26 mouse cellular contexts compared by ENCODE assay signal in the genomic region with DNA sequence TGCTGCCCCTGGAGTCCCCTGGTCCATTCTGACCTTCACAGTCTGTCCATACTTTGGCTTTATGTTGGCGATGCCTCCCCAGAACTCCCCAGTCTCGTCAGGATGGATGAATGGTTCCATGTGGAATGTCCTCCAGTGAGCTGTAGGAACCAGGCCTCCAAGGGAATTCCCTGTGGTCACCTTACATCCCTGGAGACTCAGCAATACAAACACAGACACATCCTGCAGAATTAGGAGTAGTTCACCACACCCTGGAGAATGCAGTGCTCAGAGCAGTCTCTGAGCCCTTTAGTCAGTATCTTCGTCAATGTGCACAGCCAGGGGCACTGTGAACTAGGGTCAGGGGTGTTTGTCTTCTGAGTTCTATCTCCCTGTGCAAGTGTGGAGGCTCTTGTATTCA. TPM values are rescaled to one million over a fixed set of nuclear protein-coding genes. Genes with fewer than 3 reads are reported as not detected.
DNase-seq lines count a peak whose midpoint lies in the region; ATAC-seq and TF ChIP-seq lines count a peak whose summit lies in the region.
"Had no signal": no experiment of that assay in that cellular context is flagged by ENCODE, and none has a peak within 500 bp of the region (broad histone marks: within the 10 kb centered on the region; RNA-seq: fewer than 3 reads in every experiment).

No protein-coding gene starts in this region.

- no peaks in the 10 kb centered on the region for H3K79me3 ChIP-seq in C2C12 (ENCODE audit: low read depth)

- DNase-seq in forebrain, embryonic 10.5 days (ENCODE audit: extremely low spot score, low spot score): no peak
- peak; percentile 72 for DNase-seq in 3134 (ENCODE audit: extremely low read depth, insufficient read length, low spot score)
- no peak for DNase-seq in limb, embryonic 10.5 days (ENCODE audit: low spot score)
- no peak for DNase-seq in neural tube, embryonic 10.5 days (ENCODE audit: extremely low spot score, low spot score)
- no peak for DNase-seq in left cerebral cortex, postnatal 14 days (ENCODE audit: low spot score in 2 of 2)
- DNase-seq: adrenal gland, postnatal 14 days; cerebellum, adult 11-12 months; cerebellum, adult 8-10 months; cerebellum, postnatal 10 days; cerebellum, postnatal 36 days; embryo, embryonic 11 days; gastrocnemius, postnatal 14 days; heart, adult 11 months had no signal

- intact Hi-C loops in left cerebral cortex, postnatal 14 days (cut with DNase I): no loop called here

- no peak overlapping the region for H3ac ChIP-seq in C2C12 (ENCODE audit: control insufficient read depth, insufficient read length, low read depth)

- H3K27ac ChIP-seq in forebrain, embryonic 10.5 days: peak overlapping the region; percentile 40; the same call in 1 of the 2 replicates
- H3K27ac ChIP-seq in forebrain, embryonic 13.5 days: no peak overlapping the region
- peak overlapping the region; percentile 10; the same call in 1 of the 2 replicates for H3K27ac ChIP-seq in limb, embryonic 10.5 days
- H3K27ac ChIP-seq: forebrain, embryonic 12.5 days; hindbrain, embryonic 12.5 days; hindbrain, embryonic 15.5 days; intestine, embryonic 15.5 days had no signal

- no peaks in the 10 kb centered on the region for H3K27me3 ChIP-seq in forebrain, embryonic 10.5 days (ENCODE audit: poor library complexity, severe bottlenecking)
- H3K27me3 ChIP-seq in forebrain, embryonic 13.5 days: no peaks in the 10 kb centered on the region
- H3K27me3 ChIP-seq in C2C12 (ENCODE audit: control insufficient read depth, insufficient read depth, insufficient read length): no peaks in the 10 kb centered on the region
- H3K27me3 ChIP-seq in limb, embryonic 10.5 days (ENCODE audit: low read depth, poor library complexity, severe bottlenecking): no peaks in the 10 kb centered on the region
- H3K27me3 ChIP-seq: CH12.LX; forebrain, embryonic 12.5 days; hindbrain, embryonic 12.5 days; hindbrain, embryonic 15.5 days; intestine, embryonic 15.5 days; Patski had no signal

- no peaks in the 10 kb centered on the region for H3K79me2 ChIP-seq in C2C12 (ENCODE audit: control insufficient read depth, insufficient read depth)

- WGBS in forebrain, embryonic 10.5 days: 66% methylated on average over 3 of the region's 3 CpGs
- 81% methylated on average over 3 of the region's 3 CpGs for WGBS in forebrain, embryonic 13.5 days
- 73% methylated on average over 3 of the region's 3 CpGs for WGBS in limb, embryonic 10.5 days

- no peaks in the 10 kb centered on the region for H3K36me3 ChIP-seq in forebrain, embryonic 10.5 days (replicated peaks)
- H3K36me3 ChIP-seq in forebrain, embryonic 13.5 days (ENCODE audit: poor library complexity, severe bottlenecking): no peaks in the 10 kb centered on the region
- no peaks in the 10 kb centered on the region for H3K36me3 ChIP-seq in C2C12 (ENCODE audit: control insufficient read depth, insufficient read depth)
- H3K36me3 ChIP-seq in limb, embryonic 10.5 days: 0 out of 2 replicates have a peak, but pooled peaks cover 2% of the 10 kb centered on the region
- H3K36me3 ChIP-seq: forebrain, embryonic 12.5 days; G1E; hindbrain, embryonic 12.5 days; hindbrain, embryonic 15.5 days; intestine, embryonic 15.5 days had no signal

- H3K4me3 ChIP-seq in forebrain, embryonic 10.5 days: no peak overlapping the region
- no peak overlapping the region for H3K4me3 ChIP-seq in forebrain, embryonic 13.5 days
- no peak overlapping the region for H3K4me3 ChIP-seq in C2C12 (ENCODE audit: insufficient read depth, poor library complexity, severe bottlenecking)
- no peak overlapping the region for H3K4me3 ChIP-seq in limb, embryonic 10.5 days
- H3K4me3 ChIP-seq: forebrain, embryonic 12.5 days; hindbrain, embryonic 12.5 days; hindbrain, embryonic 15.5 days; intestine, embryonic 15.5 days had no signal

- H3K9me3 ChIP-seq in forebrain, embryonic 10.5 days: peaks cover 6% of the 10 kb centered on the region; the same call in 1 of the 2 replicates
- no peaks in the 10 kb centered on the region for H3K9me3 ChIP-seq in forebrain, embryonic 13.5 days (replicated peaks)
- H3K9me3 ChIP-seq in limb, embryonic 10.5 days (replicated peaks): no peaks in the 10 kb centered on the region
- H3K9me3 ChIP-seq: forebrain, embryonic 12.5 days; hindbrain, embryonic 15.5 days; intestine, embryonic 15.5 days had no signal

- no peak for ATAC-seq in forebrain, embryonic 13.5 days
- ATAC-seq: forebrain, embryonic 16.5 days; intestine, embryonic 15.5 days; Patski had no signal

- H3K9ac ChIP-seq in forebrain, embryonic 13.5 days: no peak overlapping the region
- H3K9ac ChIP-seq: forebrain, embryonic 12.5 days; hindbrain, embryonic 12.5 days; hindbrain, embryonic 15.5 days; intestine, embryonic 15.5 days had no signal

- no peak for TF ChIP-seq CTCF in C2C12 (IDR thresholded peaks at IDR 0.05; ENCODE audit: control insufficient read depth, insufficient read depth, insufficient read length)

- H3K4me2 ChIP-seq in forebrain, embryonic 13.5 days: no peak overlapping the region
- H3K4me2 ChIP-seq: forebrain, embryonic 12.5 days; heart, embryonic 11.5 days; hindbrain, embryonic 12.5 days; hindbrain, embryonic 15.5 days; intestine, embryonic 15.5 days had no signal

- H3K4me1 ChIP-seq in forebrain, embryonic 10.5 days: peaks cover 43% of the 10 kb centered on the region
- peaks cover 7% of the 10 kb centered on the region for H3K4me1 ChIP-seq in forebrain, embryonic 13.5 days
- peaks cover 50% of the 10 kb centered on the region for H3K4me1 ChIP-seq in limb, embryonic 10.5 days

TF ChIP-seq in C2C12, 6 proteins besides CTCF, POLR2A, EP300 and RAD21:
- TF ChIP-seq MYOG (IDR thresholded peaks at IDR 0.05; ENCODE audit: control insufficient read depth, extremely low read depth, insufficient read length) (no peak), MYOD1 (IDR thresholded peaks at IDR 0.05; ENCODE audit: control insufficient read depth, insufficient read length, low read depth) (no peak), MAX (IDR thresholded peaks at IDR 0.05) (peak; percentile 71), USF1 (IDR thresholded peaks at IDR 0.05; ENCODE audit: low read depth) (no peak)

RNA-seq across cellular contexts. Expression of gene Tns4, which starts 19.2 kb away (rescaled TPM):
- polyA plus RNA-seq in forebrain, embryonic 10.5 days (2016; fragmentation: Nextera tagmentation; extraction: Ambion mirVana): 0.49 and 0.81 TPM in 2 replicates
- polyA plus RNA-seq in forebrain, embryonic 13.5 days (2015; fragmentation: Nextera tagmentation; extraction: Ambion mirVana): not detected in 2 replicates
- 0.18 TPM for polyA plus RNA-seq in C2C12 (2012; fragmentation: generic; extraction: Trizol)
- 0.74 and 1.4 TPM in 2 replicates for polyA plus RNA-seq in limb, embryonic 10.5 days (2016; fragmentation: Nextera tagmentation; extraction: Ambion mirVana)
- total RNA-seq in left cerebral cortex, postnatal 14 days (2021): under 1 TPM; 0.33 to 0.34 TPM
- total RNA-seq: hematopoietic stem cell, adult 5-6 weeks had no signal
- polyA plus RNA-seq: forebrain, embryonic 16.5 days; Patski had no signal

RNA-seq across cellular contexts. Expression of gene Ccr7, which starts 46.6 kb away (rescaled TPM):
- 0.25 and 0.30 TPM in 2 replicates for polyA plus RNA-seq in forebrain, embryonic 10.5 days (2016; fragmentation: Nextera tagmentation; extraction: Ambion mirVana)
- 0.14 TPM in 1 of 2 replicates, not detected in the other for polyA plus RNA-seq in forebrain, embryonic 13.5 days (2015; fragmentation: Nextera tagmentation; extraction: Ambion mirVana)
- 0.02 TPM for polyA plus RNA-seq in C2C12 (2012; fragmentation: generic; extraction: Trizol)
- 0.82 and 1.3 TPM in 2 replicates for polyA plus RNA-seq in limb, embryonic 10.5 days (2016; fragmentation: Nextera tagmentation; extraction: Ambion mirVana)
- not detected for total RNA-seq in left cerebral cortex, postnatal 14 days (2021)
- total RNA-seq: gastrocnemius, adult 18-20 months had no signal
- polyA plus RNA-seq: forebrain, embryonic 12.5 days; forebrain, embryonic 16.5 days; G1E had no signal
